Comparison of ENCODE assay signal across 23 mouse cellular contexts in genomic region chr6:125196301-125196700, GRCm38 (mm10). TPM values are rescaled to one million over a fixed set of nuclear protein-coding genes. Genes with fewer than 3 reads are reported as not detected.
DNase-seq lines count a peak whose midpoint lies in the region; ATAC-seq and TF ChIP-seq lines count a peak whose summit lies in the region.
"Had no signal": no experiment of that assay in that cellular context is flagged by ENCODE, and none has a peak within 500 bp of the region (broad histone marks: within the 10 kb centered on the region; RNA-seq: fewer than 3 reads in every experiment).

No protein-coding gene starts in this region.

- 52% methylated on average over 3 of the region's 3 CpGs for WGBS in forebrain, embryonic 11.5 days
- WGBS in forebrain, embryonic 13.5 days, result 48% methylated on average over 3 of the region's 3 CpGs
- WGBS in lung, adult 2 months, result 75% methylated on average over 3 of the region's 3 CpGs

- H3K27ac ChIP-seq in forebrain, embryonic 11.5 days (ENCODE audit: low read depth, low read length), result peak overlapping the region; percentile 41
- H3K27ac ChIP-seq in forebrain, embryonic 13.5 days, result no peak overlapping the region
- H3K27ac ChIP-seq in layer of hippocampus, adult 2 months, result peak overlapping the region; percentile 85
- H3K27ac ChIP-seq: forebrain, embryonic 12.5 days; hindbrain, embryonic 15.5 days; kidney, embryonic 15.5 days; limb, embryonic 12.5 days; liver, embryonic 12.5 days had no signal

- H3K4me3 ChIP-seq in forebrain, embryonic 11.5 days (ENCODE audit: low read depth, low read length), result no peak overlapping the region
- no peak overlapping the region for H3K4me3 ChIP-seq in forebrain, embryonic 13.5 days
- no peak overlapping the region for H3K4me3 ChIP-seq in layer of hippocampus, adult 2 months
- no peak overlapping the region for H3K4me3 ChIP-seq in lung, adult 2 months (replicated peaks; ENCODE audit: extremely low read depth, low read depth, low read length)
- H3K4me3 ChIP-seq: forebrain, embryonic 12.5 days; heart, embryonic 12.5 days; hindbrain, embryonic 15.5 days; kidney, embryonic 15.5 days; limb, embryonic 12.5 days; liver, embryonic 12.5 days had no signal

- no peak for ATAC-seq in forebrain, embryonic 11.5 days (replicated peaks; ENCODE audit: low FRiP score)
- ATAC-seq in forebrain, embryonic 13.5 days, result no peak
- ATAC-seq: intestine, postnatal 0 days; liver, embryonic 12.5 days had no signal

- H3K9ac ChIP-seq in forebrain, embryonic 11.5 days (ENCODE audit: low read length), result no peak overlapping the region
- no peak overlapping the region for H3K9ac ChIP-seq in forebrain, embryonic 13.5 days
- H3K9ac ChIP-seq: forebrain, embryonic 12.5 days; hindbrain, embryonic 15.5 days; kidney, embryonic 15.5 days; limb, embryonic 12.5 days; liver, embryonic 12.5 days; lung, embryonic 14.5 days had no signal

- H3K36me3 ChIP-seq in forebrain, embryonic 11.5 days (ENCODE audit: control insufficient read depth, insufficient read depth, low read length), result peaks cover 3% of the 10 kb centered on the region; the same call in 1 of the 2 replicates
- H3K36me3 ChIP-seq in forebrain, embryonic 13.5 days (ENCODE audit: poor library complexity, severe bottlenecking), result peaks cover 34% of the 10 kb centered on the region

- peak; percentile 17 for DNase-seq in forebrain, embryonic 11.5 days (ENCODE audit: low spot score)
- DNase-seq in layer of hippocampus, adult 2 months (ENCODE audit: low spot score in 2 of 2), result no peak
- no peak for DNase-seq in layer of hippocampus, postnatal 36 days
- peak; percentile 91 for DNase-seq in ES-CJ7 (ENCODE audit: low read depth, low spot score)
- peak; percentile 77 for DNase-seq in ZHBTc4 (ENCODE audit: low read depth, low spot score)
- no peak for DNase-seq in lung, adult 2 months
- DNase-seq in lung, postnatal 4 days, result no peak
- DNase-seq: B cell, adult 2 months; cerebellum, adult 9-10 months; gastrocnemius, postnatal 14 days; kidney, postnatal 4 days; lung, embryonic 14.5 days; lung, postnatal 36 days; right cerebral cortex, postnatal 25 days; thymus, postnatal 25 days had no signal

- H3K4me1 ChIP-seq in forebrain, embryonic 11.5 days (replicated peaks; ENCODE audit: control insufficient read depth, insufficient read depth, low read length), result peaks cover 3% of the 10 kb centered on the region; the same call in 1 of the 2 replicates
- H3K4me1 ChIP-seq in forebrain, embryonic 13.5 days, result peaks cover 11% of the 10 kb centered on the region
- H3K4me1 ChIP-seq in lung, adult 2 months (ENCODE audit: control insufficient read depth, insufficient read depth, low read length), result no peaks in the 10 kb centered on the region; the same call in 1 of the 2 replicates

- no peaks in the 10 kb centered on the region for H3K9me3 ChIP-seq in forebrain, embryonic 11.5 days (ENCODE audit: control insufficient read depth, low read length)
- no peaks in the 10 kb centered on the region for H3K9me3 ChIP-seq in forebrain, embryonic 13.5 days (replicated peaks)
- H3K9me3 ChIP-seq: forebrain, embryonic 12.5 days; heart, embryonic 12.5 days; hindbrain, embryonic 15.5 days; kidney, embryonic 15.5 days; limb, embryonic 12.5 days; liver, embryonic 12.5 days had no signal

- H3K27me3 ChIP-seq in forebrain, embryonic 11.5 days (ENCODE audit: control insufficient read depth, insufficient read depth, low read length), result no peaks in the 10 kb centered on the region
- no peaks in the 10 kb centered on the region for H3K27me3 ChIP-seq in forebrain, embryonic 13.5 days
- H3K27me3 ChIP-seq: forebrain, embryonic 12.5 days; heart, embryonic 12.5 days; hindbrain, embryonic 15.5 days; kidney, embryonic 15.5 days; limb, embryonic 12.5 days; liver, embryonic 12.5 days had no signal

- no peak for TF ChIP-seq POLR2A in lung, adult 2 months (IDR thresholded peaks at IDR 0.05; ENCODE audit: borderline replicate concordance, extremely low read depth, low read depth, low read length)

- H3K4me2 ChIP-seq in forebrain, embryonic 11.5 days (ENCODE audit: low read depth, low read length, severe bottlenecking), result no peak overlapping the region
- no peak overlapping the region for H3K4me2 ChIP-seq in forebrain, embryonic 13.5 days
- H3K4me2 ChIP-seq: forebrain, embryonic 12.5 days; heart, embryonic 12.5 days; hindbrain, embryonic 15.5 days; kidney, embryonic 15.5 days; limb, embryonic 12.5 days; liver, embryonic 12.5 days; lung, embryonic 14.5 days had no signal

- TF ChIP-seq CTCF in layer of hippocampus, adult 2 months (conservative IDR thresholded peaks at IDR 0.05), result no peak
- TF ChIP-seq CTCF in lung, adult 2 months (IDR thresholded peaks at IDR 0.05; ENCODE audit: insufficient read depth, low read length), result no peak

RNA-seq across cellular contexts. Expression of gene Mrpl51, which starts 4.7 kb away (rescaled TPM):
- 195 and 197 TPM in 2 replicates for polyA plus RNA-seq in forebrain, embryonic 11.5 days (2014; fragmentation: Nextera tagmentation; extraction: Ambion mirVana)
- polyA plus RNA-seq in forebrain, embryonic 13.5 days (2015; fragmentation: Nextera tagmentation; extraction: Ambion mirVana), result 193 and 202 TPM in 2 replicates
- 10 to 100 TPM; 70.8 to 75.3 TPM for total RNA-seq in layer of hippocampus, adult 2 months (2021)
- 10 to 100 TPM; 70.7 to 72.3 TPM for total RNA-seq in layer of hippocampus, postnatal 36 days (2021)
- 30.1 and 39.4 TPM in 2 replicates for polyA plus RNA-seq in lung, adult 2 months (2012; rRNA removed)

RNA-seq across cellular contexts. Expression of gene Ncapd2, which starts 4.8 kb away (rescaled TPM):
- 225 and 271 TPM in 2 replicates for polyA plus RNA-seq in forebrain, embryonic 11.5 days (2014; fragmentation: Nextera tagmentation; extraction: Ambion mirVana)
- polyA plus RNA-seq in forebrain, embryonic 13.5 days (2015; fragmentation: Nextera tagmentation; extraction: Ambion mirVana), result 146 and 153 TPM in 2 replicates
- 10 to 100 TPM; 24.3 to 28.5 TPM for total RNA-seq in layer of hippocampus, adult 2 months (2021)
- total RNA-seq in layer of hippocampus, postnatal 36 days (2021), result 10 to 100 TPM; 22.8 to 26.5 TPM
- 15.5 and 34.2 TPM in 2 replicates for polyA plus RNA-seq in lung, adult 2 months (2012; rRNA removed)

RNA-seq across cellular contexts. Expression of gene Vamp1, which starts 19.1 kb away (rescaled TPM):
- 1.9 and 2.1 TPM in 2 replicates for polyA plus RNA-seq in forebrain, embryonic 11.5 days (2014; fragmentation: Nextera tagmentation; extraction: Ambion mirVana)
- 5.4 and 6.3 TPM in 2 replicates for polyA plus RNA-seq in forebrain, embryonic 13.5 days (2015; fragmentation: Nextera tagmentation; extraction: Ambion mirVana)
- total RNA-seq in layer of hippocampus, adult 2 months (2021), result 10 to 100 TPM; 83.5 to 83.6 TPM
- 10 to 100 TPM; 75.3 to 80.4 TPM for total RNA-seq in layer of hippocampus, postnatal 36 days (2021)
- 12.5 and 22.0 TPM in 2 replicates for polyA plus RNA-seq in lung, adult 2 months (2012; rRNA removed)

RNA-seq across cellular contexts. Expression of gene Gapdh, which starts 30.0 kb away (rescaled TPM):
- 2,700 and 2,872 TPM in 2 replicates for polyA plus RNA-seq in forebrain, embryonic 11.5 days (2014; fragmentation: Nextera tagmentation; extraction: Ambion mirVana)
- polyA plus RNA-seq in forebrain, embryonic 13.5 days (2015; fragmentation: Nextera tagmentation; extraction: Ambion mirVana), result 1,974 and 2,008 TPM in 2 replicates
- 1,000 to 10,000 TPM; 2,438 to 2,531 TPM for total RNA-seq in layer of hippocampus, adult 2 months (2021)
- total RNA-seq in layer of hippocampus, postnatal 36 days (2021), result 1,000 to 10,000 TPM; 2,301 to 2,480 TPM
- 1,317 and 1,826 TPM in 2 replicates for polyA plus RNA-seq in lung, adult 2 months (2012; rRNA removed)

RNA-seq across cellular contexts. Expression of gene Tapbpl, which starts 35.4 kb away (rescaled TPM):
- polyA plus RNA-seq in forebrain, embryonic 11.5 days (2014; fragmentation: Nextera tagmentation; extraction: Ambion mirVana), result 1.1 and 1.8 TPM in 2 replicates
- polyA plus RNA-seq in forebrain, embryonic 13.5 days (2015; fragmentation: Nextera tagmentation; extraction: Ambion mirVana), result 2.2 and 3.1 TPM in 2 replicates
- 1 to 10 TPM; 3.2 to 4.2 TPM for total RNA-seq in layer of hippocampus, adult 2 months (2021)
- 1 to 10 TPM; 3.3 TPM for total RNA-seq in layer of hippocampus, postnatal 36 days (2021)
- 29.8 and 33.4 TPM in 2 replicates for polyA plus RNA-seq in lung, adult 2 months (2012; rRNA removed)

Comparison
In these comparisons a context has a peak if more than half of its experiments do, and no peak if none do; other contexts are left out.
1. DNase-seq: peak in forebrain, embryonic 11.5 days (single experiment), ES-CJ7 (single experiment) and ZHBTc4 (single experiment); none in layer of hippocampus, adult 2 months (0 of 2), layer of hippocampus, postnatal 36 days (0 of 2), lung, adult 2 months (single experiment) and lung, postnatal 4 days (0 of 2).